Mouse (Mus musculus) heart, embryonic 14.5 days (tissue): ENCODE results near the gene Macrod1. TPM values are rescaled to one million over a fixed set of nuclear protein-coding genes. Genes with fewer than 3 reads are reported as not detected.
"Not testable (repeated sequence)": the region's sequence is repeated elsewhere in the genome, so short reads cannot be mapped to it uniquely, and the experiment has no call there.

Source experiments
- ATAC-seq: fragments of 200-750 bp; cut with Nextera tagmentation; 2 replicates; pipeline ENCODE4 v1.8.0; 2017; ENCODE audit warnings: low read depth, moderate TSS enrichment; ENCODE audit not compliant: insufficient number of reproducible peaks, insufficient read depth, low FRiP score
- H3K27ac ChIP-seq, 2 experiments: fragments of 200-500 bp in 1 of 2; fragments of 300-500 bp in 1 of 2; sonication (generic) in 1 of 2; replicated peaks in 1 of 2; 2 replicates each; pipeline ENCODE4 v1.5.1; 2012 to 2014; ENCODE audit warnings: low read depth in 2 of 2, low read length in 2 of 2, control low read depth in 1 of 2, mild to moderate bottlenecking in 1 of 2, mixed read lengths in 1 of 2; ENCODE audit not compliant: control insufficient read depth in 1 of 2, insufficient read depth in 1 of 2
- H3K27me3 ChIP-seq: fragments of 300-500 bp; sonication (generic); 2 replicates; pipeline ENCODE4 v1.6.1; 2014; ENCODE audit warnings: mild to moderate bottlenecking, low read length, control low read depth; ENCODE audit not compliant: control insufficient read depth, insufficient read depth
- H3K36me3 ChIP-seq: fragments of 300-500 bp; sonication (generic); 2 replicates; pipeline ENCODE4 v1.6.1; 2014; ENCODE audit warnings: mild to moderate bottlenecking, control low read depth, low read length, mixed read lengths; ENCODE audit not compliant: control insufficient read depth, insufficient read depth
- H3K4me1 ChIP-seq, 2 experiments: fragments of 200-500 bp in 1 of 2; fragments of 300-500 bp in 1 of 2; sonication (generic) in 1 of 2; 2 replicates each; pipeline ENCODE4 v1.6.1; 2012 to 2014; ENCODE audit warnings: low read length in 2 of 2, control low read depth in 1 of 2, mixed read lengths in 1 of 2; ENCODE audit not compliant: control insufficient read depth in 2 of 2, insufficient read depth in 2 of 2
- H3K4me2 ChIP-seq: fragments of 300-500 bp; sonication (generic); 2 replicates; pipeline ENCODE4 v1.6.1; 2014; ENCODE audit warnings: mild to moderate bottlenecking, low read length
- H3K4me3 ChIP-seq, 2 experiments: fragments of 200-500 bp in 1 of 2; fragments of 300-500 bp in 1 of 2; sonication (generic) in 1 of 2; 2 replicates each; pipeline ENCODE4 v1.5.1; 2012 to 2014; ENCODE audit warnings: low read length in 2 of 2, mild to moderate bottlenecking in 2 of 2, control low read depth in 1 of 2, low read depth in 1 of 2, moderate library complexity in 1 of 2; ENCODE audit not compliant: control insufficient read depth in 1 of 2, insufficient read depth in 1 of 2
- H3K9ac ChIP-seq: fragments of 300-500 bp; sonication (generic); 2 replicates; pipeline ENCODE4 v1.6.1; 2014; ENCODE audit warnings: mild to moderate bottlenecking, low read length
- H3K9me3 ChIP-seq: fragments of 300-500 bp; sonication (generic); 2 replicates; pipeline ENCODE4 v1.6.1; 2016; ENCODE audit warnings: low read length, control low read depth; ENCODE audit not compliant: control insufficient read depth
- WGBS: fragments of 180-500 bp; shearing (Covaris S2); extraction: QIAGEN DNeasy Blood & Tissue Kit; methylation state at CpG from one replicate; pipeline ENCODE4 v1.1.7; 2014; 5-methylcytosine and 5-hydroxymethylcytosine counted together
- polyA plus RNA-seq: library from polyadenylated mRNA; unstranded; fragments of >200 nt; fragmentation: Nextera tagmentation; extraction: Ambion mirVana; gene quantifications from 2 replicates; pipeline ENCODE4 v1.2.1, GENCODE M21; 2014

Gene Macrod1
- polyA plus RNA-seq, 1 experiment from 2014 or later: 53.0 TPM

GRCm38 (mm10) chr19:7072221-7072620 lies 15.6 kb downstream of the Macrod1 start:
- no peak overlapping the region for H3K4me2 ChIP-seq
- ATAC-seq: no peak
- peaks cover 16% of the 10 kb centered on the region for H3K27me3 ChIP-seq
- no peak overlapping the region for H3K9ac ChIP-seq
- no peaks in the 10 kb centered on the region for H3K36me3 ChIP-seq
- no peak overlapping the region for H3K4me3 ChIP-seq
- WGBS: 83% methylated on average over 6 of the region's 6 CpGs
- no peak overlapping the region for H3K27ac ChIP-seq
- no peaks in the 10 kb centered on the region for H3K9me3 ChIP-seq
- H3K4me1 ChIP-seq: peaks cover 8% of the 10 kb centered on the region in 2 experiments; a peak in 3 of 4 replicates

- 68% methylated on average over 12 of the region's 12 CpGs for WGBS
- peaks cover 8% of the 10 kb centered on the region in 2 experiments; a peak in 3 of 4 replicates for H3K4me1 ChIP-seq
- no peaks in the 10 kb centered on the region for H3K9me3 ChIP-seq
- no peak overlapping the region for H3K9ac ChIP-seq
- no peak overlapping the region for H3K4me3 ChIP-seq
- H3K36me3 ChIP-seq: no peaks in the 10 kb centered on the region
- H3K27me3 ChIP-seq: peaks cover 4% of the 10 kb centered on the region; the same call in 1 of the 2 replicates
- no peak overlapping the region for H3K4me2 ChIP-seq
- no peak for ATAC-seq
- no peak overlapping the region for H3K27ac ChIP-seq
Observed at GRCm38 (mm10) chr19:7073997-7074781, 17.6 kb downstream of the Macrod1 start.

GRCm38 (mm10) chr19:7075336-7075735 lies 18.7 kb downstream of the Macrod1 start:
- not testable (repeated sequence) for ATAC-seq, H3K4me1 ChIP-seq, H3K4me3 ChIP-seq, H3K9ac ChIP-seq, H3K9me3 ChIP-seq, H3K4me2 ChIP-seq, H3K27ac ChIP-seq, H3K27me3 ChIP-seq, H3K36me3 ChIP-seq
- WGBS: 79% methylated on average over 11 of the region's 11 CpGs

GRCm38 (mm10) chr19:7077666-7078065 lies 21.1 kb downstream of the Macrod1 start:
- no peak overlapping the region for H3K27ac ChIP-seq
- no peak overlapping the region for H3K9ac ChIP-seq
- 64% methylated on average over 9 of the region's 9 CpGs for WGBS
- H3K27me3 ChIP-seq: no peaks in the 10 kb centered on the region
- H3K9me3 ChIP-seq: no peaks in the 10 kb centered on the region
- H3K4me3 ChIP-seq: no peak overlapping the region
- H3K36me3 ChIP-seq: no peaks in the 10 kb centered on the region
- no peak for ATAC-seq
- no peak overlapping the region for H3K4me2 ChIP-seq
- no peaks in the 10 kb centered on the region for H3K4me1 ChIP-seq

- H3K9ac ChIP-seq: no peak overlapping the region
- ATAC-seq: no peak
- no peak overlapping the region for H3K4me2 ChIP-seq
- no peaks in the 10 kb centered on the region for H3K36me3 ChIP-seq
- no peak overlapping the region for H3K4me3 ChIP-seq
- peaks cover 4 to 6% of the 10 kb centered on the region in 2 experiments for H3K4me1 ChIP-seq
- no peak overlapping the region for H3K27ac ChIP-seq
- H3K27me3 ChIP-seq: no peaks in the 10 kb centered on the region
- WGBS: 80% methylated on average over 7 of the region's 7 CpGs
- no peaks in the 10 kb centered on the region for H3K9me3 ChIP-seq
Observed at GRCm38 (mm10) chr19:7078271-7078670, 21.7 kb downstream of the Macrod1 start.

- Histone ChIP-seq H3K4me3 (no peak overlapping the region), H3K4me2 (no peak overlapping the region), H3K9me3 (no peaks in the 10 kb centered on the region), H3K27ac (no peak overlapping the region), H3K36me3 (no peaks in the 10 kb centered on the region), H3K9ac (no peak overlapping the region), H3K4me1 (peaks cover 9 to 14% of the 10 kb centered on the region in 2 experiments), H3K27me3 (peaks cover 3% of the 10 kb centered on the region; the same call in 1 of the 2 replicates)
- WGBS: 73% methylated on average over 7 of the region's 7 CpGs
- no peak for ATAC-seq
Observed at GRCm38 (mm10) chr19:7081516-7082266, 25.1 kb downstream of the Macrod1 start.

- Histone ChIP-seq H3K4me2 (no peak overlapping the region), H3K4me3 (no peak overlapping the region), H3K9me3 (no peaks in the 10 kb centered on the region), H3K27me3 (peaks cover 9% of the 10 kb centered on the region), H3K27ac (no peak overlapping the region), H3K36me3 (no peaks in the 10 kb centered on the region), H3K9ac (no peak overlapping the region), H3K4me1 (peaks cover 9 to 14% of the 10 kb centered on the region in 2 experiments)
- ATAC-seq: no peak
- WGBS: 36% methylated on average over 14 of the region's 14 CpGs
Observed at GRCm38 (mm10) chr19:7083035-7083794, 26.6 kb downstream of the Macrod1 start.
